Mouse (Mus musculus): ENCODE results near the gene Fbxw25.
"Not testable (repeated sequence)": the region's sequence is repeated elsewhere in the genome, so short reads cannot be mapped to it uniquely, and the experiment has no call there.

The Fbxw25 gene

GRCm38 (mm10) chr9:109664552-109664951 is at the start of gene Fbxw25:
Gene Fbxw25 (minus strand): TSS chr9:109664652.
- DNase-seq (ENCODE audit: low spot score): not testable (repeated sequence)

- not testable (repeated sequence) for DNase-seq (ENCODE audit: low spot score)
Measured at GRCm38 (mm10) chr9:109702600-109702999, 38.1 kb upstream of the Fbxw25 start, which contains the start of gene Fbxw18. Gene Fbxw18 (minus strand): TSS chr9:109702700.

- peak; percentile 14 for DNase-seq (ENCODE audit: low spot score)
Measured at GRCm38 (mm10) chr9:109685299-109685698, 20.8 kb upstream of the Fbxw25 start.

GRCm38 (mm10) chr9:109625957-109626356 is 38.5 kb downstream of the Fbxw25 start, which contains the start of gene Fbxw24:
Gene Fbxw24 (minus strand): TSS chr9:109626057.
- DNase-seq (ENCODE audit: low spot score): not testable (repeated sequence)

GRCm38 (mm10) chr9:109606837-109607236 is 57.6 kb downstream of the Fbxw25 start:
- DNase-seq (ENCODE audit: low spot score): peak; percentile 6

- not testable (repeated sequence) for DNase-seq (ENCODE audit: low spot score)
Measured at GRCm38 (mm10) chr9:109602128-109602527, 62.3 kb downstream of the Fbxw25 start.

GRCm38 (mm10) chr9:109597226-109597625 is 67.2 kb downstream of the Fbxw25 start:
- DNase-seq (ENCODE audit: low spot score): no peak

Data from MN1 (cell line).